Mouse (Mus musculus) layer of hippocampus, adult 8-10 months (tissue): Measurements from ENCODE around the gene Mrgprf. TPM values are rescaled to one million over a fixed set of nuclear protein-coding genes. Genes with fewer than 3 reads are reported as not detected.

ENCODE experiments used
- DNase-seq, 2 experiments: peaks; one replicate each; pipeline ENCODE4 v3.0.0; 2022; ENCODE audit warnings: low spot score in 2 of 2
- total RNA-seq, 4 experiments: library from RNA; stranded (reverse); gene quantifications; 2 replicates each; pipeline ENCODE4 v1.2.4; 2022

Mrgprf gene
- total RNA-seq, 4 experiments from 2014 or later, result 0.87 to 1.2 (median 1.1) TPM

DNA sequence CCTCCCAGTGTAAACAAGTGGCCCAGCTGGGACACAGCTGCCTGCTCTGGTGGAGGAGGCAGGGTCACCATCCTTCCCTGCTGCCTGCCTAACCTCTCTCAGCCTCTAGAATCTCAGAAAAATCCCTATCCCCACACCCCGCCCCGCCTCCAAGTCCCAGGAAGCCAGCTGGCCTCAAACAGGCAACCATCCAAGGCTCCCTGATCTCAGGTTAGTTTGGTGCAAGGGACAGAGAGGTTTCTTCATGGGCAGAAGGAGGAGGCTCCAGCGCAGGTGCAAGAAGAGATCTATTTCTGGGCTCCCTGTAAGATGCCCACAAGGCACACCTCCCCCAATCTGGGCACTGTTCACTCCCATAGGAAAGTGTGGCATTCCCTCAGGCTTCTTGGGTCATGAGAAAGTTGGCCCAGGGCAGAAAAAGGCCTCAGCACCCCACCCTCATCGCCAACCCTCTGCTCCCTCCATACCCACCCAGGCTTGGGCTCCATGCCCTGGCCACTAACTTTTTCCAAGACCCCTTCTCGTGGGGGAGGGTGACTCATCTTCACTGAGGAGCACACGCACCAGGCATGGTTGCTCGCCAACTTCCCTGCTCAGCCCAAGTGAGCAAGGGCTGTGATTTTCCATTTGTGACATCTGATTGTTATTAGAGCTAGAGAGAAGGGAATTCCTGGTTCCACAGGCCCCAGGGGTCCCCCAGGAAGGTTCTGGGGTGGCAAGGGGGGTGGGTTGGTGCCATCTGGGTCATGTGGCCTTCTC is 887 bp upstream of the Mrgprf start:
- DNase-seq, result no peak

DNA sequence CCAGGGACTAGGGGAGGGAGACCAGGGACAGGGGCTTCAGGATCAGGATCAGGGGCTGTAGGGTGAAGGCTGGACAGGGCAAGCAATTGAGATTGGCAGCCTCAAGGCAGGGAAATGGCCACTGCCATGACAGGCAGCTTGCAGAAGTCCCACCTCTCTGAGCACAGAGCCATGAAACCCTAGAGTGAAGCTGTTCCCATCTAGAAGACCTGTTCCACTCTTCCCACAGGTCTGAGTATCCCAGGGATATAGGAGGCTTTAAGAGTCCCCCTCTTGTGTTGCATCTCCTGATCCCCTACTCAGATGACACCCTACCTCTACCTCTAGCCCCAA is 346 bp downstream of the Mrgprf start:
- no peak for DNase-seq

GRCm38 (mm10) chr7:145301341-145302005 is 845 bp downstream of the Mrgprf start:
- DNase-seq, result no peak

DNA sequence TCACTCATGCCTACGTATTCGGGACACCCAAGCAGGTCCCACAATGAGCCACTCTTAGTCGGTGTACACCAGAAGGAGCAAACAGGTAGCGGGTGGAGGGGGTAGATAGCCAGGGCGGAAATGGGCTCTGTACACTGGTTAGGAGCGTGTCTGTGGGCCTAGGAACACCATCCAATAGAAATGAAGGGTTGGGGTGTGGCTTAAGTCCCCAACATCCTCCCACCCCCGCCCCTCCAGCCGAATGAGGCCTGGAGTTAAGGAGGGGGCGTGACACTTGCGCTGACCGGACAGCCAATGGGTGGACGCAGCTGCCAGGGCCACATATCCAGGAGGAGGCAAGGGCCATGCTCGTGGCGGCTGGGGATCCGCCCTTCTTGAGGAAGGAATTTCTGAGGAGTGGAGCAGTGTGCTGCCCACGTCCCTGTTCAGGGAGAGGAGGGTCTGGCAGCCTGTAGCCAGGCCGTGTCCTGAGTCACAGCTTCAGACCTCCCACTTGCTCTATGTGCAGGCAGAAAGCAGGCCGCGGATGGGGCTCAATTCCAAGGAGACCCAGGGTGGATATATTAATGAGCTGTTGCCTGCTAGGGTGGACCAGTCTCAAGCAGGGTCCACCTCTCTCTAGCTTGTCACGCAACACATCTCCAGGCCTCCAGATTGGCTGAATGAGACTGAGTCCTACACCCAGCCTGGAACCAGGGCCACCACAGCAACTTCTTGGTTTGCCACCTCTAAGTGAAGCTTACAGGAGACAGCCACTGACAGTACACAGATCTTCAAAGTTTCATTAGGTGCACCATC is 2.1 kb downstream of the Mrgprf start:
- DNase-seq, result no peak

DNA sequence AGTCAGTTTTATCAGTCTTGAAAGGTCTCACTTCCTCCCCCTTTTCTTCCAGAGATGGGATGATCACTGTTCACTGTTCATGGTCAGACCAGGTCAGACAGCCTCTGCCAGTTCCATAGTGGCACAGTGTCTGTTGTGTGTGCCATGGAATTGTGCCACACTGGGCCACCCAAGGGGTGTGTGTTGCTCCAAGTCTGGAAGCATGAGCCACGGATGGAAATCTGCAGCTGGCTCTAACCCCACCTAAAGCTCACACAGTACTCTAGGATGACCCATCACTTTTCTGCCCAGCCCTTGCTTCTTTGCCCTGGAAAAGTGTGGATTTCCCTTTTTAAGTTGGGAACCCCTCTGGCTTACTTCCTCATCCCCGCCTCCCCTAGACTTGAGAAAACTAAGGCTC is 3.5 kb downstream of the Mrgprf start:
- no peak for DNase-seq

- DNase-seq, result no peak
Measured at GRCm38 (mm10) chr7:145307636-145308035, 7.0 kb downstream of the Mrgprf start.

DNA sequence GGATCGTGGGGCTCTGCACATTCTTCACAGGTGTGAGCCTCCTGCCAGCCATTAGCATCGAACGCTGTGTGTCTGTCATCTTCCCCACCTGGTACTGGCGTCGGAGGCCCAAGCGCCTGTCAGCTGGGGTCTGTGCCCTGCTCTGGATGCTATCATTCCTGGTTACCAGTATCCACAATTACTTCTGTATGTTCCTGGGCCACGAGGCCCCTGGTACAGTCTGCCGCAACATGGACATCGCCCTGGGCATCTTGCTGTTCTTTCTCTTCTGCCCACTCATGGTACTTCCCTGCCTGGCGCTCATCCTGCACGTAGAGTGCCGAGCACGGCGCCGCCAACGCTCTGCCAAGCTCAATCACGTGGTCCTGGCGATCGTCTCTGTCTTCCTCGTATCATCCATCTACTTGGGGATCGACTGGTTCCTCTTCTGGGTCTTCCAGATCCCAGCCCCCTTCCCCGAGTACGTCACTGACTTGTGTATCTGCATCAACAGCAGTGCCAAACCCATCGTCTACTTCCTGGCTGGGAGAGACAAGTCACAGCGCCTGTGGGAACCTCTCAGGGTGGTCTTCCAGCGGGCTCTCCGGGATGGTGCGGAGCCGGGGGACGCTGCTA is 7.5 kb downstream of the Mrgprf start:
- peak in 1 of 2 experiments; percentile 46 for DNase-seq

- no peak for DNase-seq
Measured at GRCm38 (mm10) chr7:145308866-145309265, 8.2 kb downstream of the Mrgprf start.

DNA sequence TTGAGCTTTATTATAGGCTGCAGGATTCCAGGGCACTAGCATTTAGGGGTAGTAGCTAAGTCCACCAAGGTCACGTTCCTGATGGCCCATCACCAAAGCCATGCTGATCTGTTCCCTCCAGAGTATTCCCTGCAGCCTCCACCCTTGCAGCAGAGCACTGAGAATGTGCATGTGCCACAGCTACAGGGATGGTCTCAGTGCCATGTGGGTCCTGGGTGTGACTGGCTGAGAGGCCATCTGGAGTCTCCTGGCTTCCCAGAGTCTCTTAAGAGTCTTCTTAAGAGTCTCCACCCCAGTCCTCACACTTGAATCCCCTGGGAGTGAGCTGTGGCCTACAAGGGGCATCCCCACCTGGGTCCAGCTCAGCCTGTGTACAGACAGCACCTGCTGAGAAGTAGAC is 9.2 kb downstream of the Mrgprf start:
- no peak for DNase-seq

- DNase-seq, result no peak
Measured at GRCm38 (mm10) chr7:145310526-145310925, 9.9 kb downstream of the Mrgprf start.

DNA sequence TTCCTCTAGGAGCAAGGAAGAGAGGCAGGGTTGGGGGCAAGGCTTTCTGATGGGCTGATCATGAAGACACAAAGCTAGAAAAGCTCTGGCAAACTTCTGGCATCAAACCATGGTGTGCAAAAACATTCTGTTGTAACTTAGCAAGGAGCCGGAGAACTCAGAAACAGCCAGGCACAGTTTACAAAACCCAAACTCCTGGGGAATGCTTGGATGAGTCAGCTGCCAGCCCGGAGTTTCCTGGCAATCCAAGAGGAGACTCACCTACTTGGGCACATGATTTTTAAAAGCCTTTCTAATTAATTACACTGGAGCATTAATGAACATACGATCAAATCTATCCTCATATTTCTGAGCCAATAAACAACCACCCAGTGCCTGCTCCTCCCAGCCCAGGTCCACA is 11.5 kb downstream of the Mrgprf start:
- no peak for DNase-seq

- no peak for DNase-seq
Measured at GRCm38 (mm10) chr7:145314785-145315411, 14.3 kb downstream of the Mrgprf start, which contains the start of gene Mrgprd. Gene Mrgprd, plus strand, starts transcription at chr7:145314835.

DNA sequence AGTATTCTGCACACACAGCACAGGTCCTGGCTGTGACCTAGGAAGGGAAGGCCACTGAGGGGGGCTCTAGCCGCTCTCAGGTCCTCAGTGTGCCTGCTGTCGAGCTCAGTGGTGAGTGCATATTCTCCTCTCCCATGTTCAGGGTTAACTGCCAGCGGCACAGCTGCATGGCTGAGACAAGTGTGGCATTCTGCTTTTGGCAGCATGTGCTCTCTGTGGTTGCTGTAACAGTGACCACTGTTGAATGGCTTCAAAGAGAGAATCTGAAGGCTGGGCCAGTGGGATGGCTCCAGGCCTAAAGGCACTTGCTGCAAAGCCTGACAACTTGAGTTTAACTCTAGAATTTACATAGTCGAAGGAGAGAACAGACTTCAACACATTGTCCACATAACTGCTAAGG is 16.9 kb downstream of the Mrgprf start:
- peak in 1 of 2 experiments; percentile 42 for DNase-seq

DNA sequence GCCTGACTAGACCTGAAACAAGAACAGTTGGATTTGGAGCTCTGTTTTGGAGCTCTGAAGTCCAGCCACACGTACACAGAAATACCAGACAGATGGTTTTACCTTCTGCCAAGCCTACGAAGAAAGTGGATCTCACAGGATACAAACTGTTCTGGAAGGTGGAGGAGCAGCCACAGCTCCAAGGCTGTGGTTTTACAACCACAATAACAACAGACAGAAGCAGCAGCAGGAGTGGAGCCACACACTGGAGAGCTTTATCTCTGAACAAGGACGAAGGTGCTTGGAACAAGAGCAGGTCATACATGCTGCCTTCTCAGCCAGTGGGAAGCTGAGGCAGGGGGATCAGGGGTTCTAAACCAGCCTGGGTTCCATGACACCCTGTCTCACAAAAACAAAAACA is 18.9 kb downstream of the Mrgprf start:
- peak in 1 of 2 experiments; percentile 47 for DNase-seq

GRCm38 (mm10) chr7:145323607-145324006 is 23.0 kb downstream of the Mrgprf start:
- no peak for DNase-seq

- DNase-seq, result no peak
Measured at GRCm38 (mm10) chr7:145325697-145326096, 25.1 kb downstream of the Mrgprf start.

- DNase-seq, result no peak
Measured at GRCm38 (mm10) chr7:145329982-145330381, 29.4 kb downstream of the Mrgprf start.

DNA sequence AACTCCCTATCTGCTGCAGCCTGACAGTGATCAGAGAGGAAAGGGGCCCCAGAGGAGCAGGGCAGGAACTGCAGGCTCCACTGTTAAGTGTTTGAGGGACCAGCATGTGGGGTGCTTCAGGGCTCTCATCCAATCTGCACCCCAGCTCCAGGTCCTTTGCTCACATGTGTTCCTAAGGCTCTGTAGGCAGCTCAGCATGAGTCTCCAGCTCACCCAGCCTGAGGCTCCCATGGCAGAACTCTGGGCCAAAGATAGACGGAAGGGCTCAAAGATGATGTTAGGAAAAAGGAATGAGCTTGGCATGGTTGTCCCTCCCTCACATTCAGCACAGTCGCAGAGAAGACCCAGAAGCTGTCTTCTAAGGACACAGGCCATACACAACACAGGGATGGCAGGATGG is 30.0 kb downstream of the Mrgprf start:
- DNase-seq, result no peak

DNA sequence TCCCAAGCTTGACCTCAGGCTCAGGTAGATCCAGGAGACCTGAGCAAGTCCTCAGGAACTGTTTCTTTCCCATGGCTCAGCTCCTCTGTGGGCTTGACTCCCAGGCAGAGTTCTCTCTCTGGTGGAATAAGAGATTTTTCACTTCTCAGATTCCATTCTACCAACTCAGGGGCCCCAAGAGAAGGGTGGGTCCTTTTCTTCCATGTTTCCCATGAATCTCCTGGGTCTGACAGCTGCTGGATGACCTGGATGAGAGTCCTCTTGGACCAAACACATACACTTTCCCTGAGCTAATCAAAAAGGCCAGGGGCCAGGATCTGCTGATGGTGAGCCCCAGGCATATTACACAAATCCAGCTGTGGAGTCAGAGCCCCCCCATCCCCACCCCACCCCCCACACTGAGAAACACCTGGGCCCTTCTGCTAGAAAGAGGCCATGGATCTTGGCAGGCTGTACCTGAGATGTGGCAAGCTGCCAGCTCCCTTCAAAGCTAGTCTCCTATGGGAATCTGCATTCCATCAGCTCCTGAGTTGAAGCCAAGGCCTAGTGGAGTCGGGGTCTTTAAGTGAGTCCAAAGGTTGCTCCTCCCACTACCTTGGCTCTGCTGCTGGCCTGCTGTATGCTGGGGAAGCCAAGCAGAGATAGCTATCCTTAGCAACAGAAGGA is 31.9 kb downstream of the Mrgprf start:
- no peak for DNase-seq

- DNase-seq, result no peak
Measured at GRCm38 (mm10) chr7:145333936-145334335, 33.3 kb downstream of the Mrgprf start.
